Mouse (Mus musculus): ENCODE data around the gene Fcrlb. TPM values are rescaled to one million over a fixed set of nuclear protein-coding genes. Genes with fewer than 3 reads are reported as not detected.

Gene Fcrlb
- total and polyA plus RNA-seq, 2 experiments from 2014 or later: not detected

DNA sequence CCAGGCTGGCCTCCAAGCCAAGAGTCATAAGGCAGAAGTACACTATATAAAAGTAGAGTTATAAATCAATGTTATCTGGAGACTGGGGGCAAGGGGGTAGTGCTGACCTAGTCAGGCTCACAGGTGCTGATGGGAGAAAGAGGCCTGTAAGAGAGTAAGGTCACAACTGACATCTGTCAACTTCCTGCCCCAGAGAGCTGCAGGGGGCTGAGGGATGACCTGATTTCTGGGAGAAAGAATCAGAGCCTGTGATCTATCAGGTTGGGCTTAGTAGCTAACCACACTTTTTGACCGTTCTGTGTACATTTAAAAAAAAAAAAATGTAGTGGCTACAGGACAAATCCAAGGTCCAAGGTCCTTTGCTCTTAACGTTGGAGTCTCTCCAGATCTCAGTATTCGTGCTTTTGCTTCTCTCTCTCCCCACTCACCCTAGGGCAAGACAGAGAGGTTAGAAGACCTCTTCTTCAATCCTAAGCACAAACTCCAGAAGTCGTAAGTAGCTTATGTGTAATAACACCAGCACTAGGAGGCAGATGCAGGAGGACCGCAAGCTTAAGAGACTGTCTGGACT is 29.7 kb downstream of the Fcrlb start:
- H3K27ac ChIP-seq (ENCODE audit: low read depth): no peak overlapping the region
- no peak for TF ChIP-seq EP300 (IDR thresholded peaks at IDR 0.05; ENCODE audit: low read depth)
- TF ChIP-seq CTCF (IDR thresholded peaks at IDR 0.05; ENCODE audit: low read depth): no peak
- WGBS: 75% methylated on average over 5 of the region's 5 CpGs

DNA sequence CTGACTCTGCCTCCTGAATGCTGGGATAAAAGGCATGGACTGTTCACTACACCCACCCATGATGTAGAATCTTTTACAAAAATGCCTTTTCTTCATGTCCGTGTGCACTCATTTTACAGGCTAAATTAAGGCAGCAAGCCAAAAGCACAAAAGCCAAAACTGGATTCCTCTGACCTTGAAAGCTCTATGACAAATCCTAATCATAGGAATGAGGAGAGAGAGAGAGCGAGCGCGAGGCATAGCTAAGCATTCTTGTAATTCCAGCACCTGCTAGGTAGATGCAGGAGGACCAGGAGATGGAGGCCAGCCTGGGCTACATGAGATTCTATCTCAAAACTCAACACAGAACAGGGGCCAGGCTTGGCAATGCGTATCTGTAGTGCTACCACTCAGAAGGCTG is 35.8 kb downstream of the Fcrlb start:
- TF ChIP-seq CTCF (IDR thresholded peaks at IDR 0.05; ENCODE audit: low read depth) (no peak), EP300 (IDR thresholded peaks at IDR 0.05; ENCODE audit: low read depth) (no peak)
- H3K36me3 ChIP-seq (replicated peaks; ENCODE audit: control insufficient read depth, insufficient read depth, low read length): peaks cover 31% of the 10 kb centered on the region

More for the DNA sequence above, 29.7 kb downstream of the Fcrlb start:
- Histone ChIP-seq H3K36me3 (replicated peaks; ENCODE audit: control insufficient read depth, insufficient read depth, low read length) (peaks cover 15% of the 10 kb centered on the region), H3K9ac (replicated peaks; ENCODE audit: low read depth, low read length) (no peak overlapping the region), H3K27me3 (ENCODE audit: control insufficient read depth, insufficient read depth, low read length) (no peaks in the 10 kb centered on the region), H3K9me3 (replicated peaks; ENCODE audit: control insufficient read depth, low read length) (no peaks in the 10 kb centered on the region), H3K4me1 (ENCODE audit: control insufficient read depth, insufficient read depth) (peaks cover 7% of the 10 kb centered on the region), H3K4me3 (ENCODE audit: low read depth, low read length) (no peak overlapping the region), H3K4me2 (ENCODE audit: low read depth, low read length) (no peak overlapping the region)
- no peak for ATAC-seq (ENCODE audit: insufficient read depth, low read depth)
- DNase-seq (ENCODE audit: low spot score): no peak

DNA sequence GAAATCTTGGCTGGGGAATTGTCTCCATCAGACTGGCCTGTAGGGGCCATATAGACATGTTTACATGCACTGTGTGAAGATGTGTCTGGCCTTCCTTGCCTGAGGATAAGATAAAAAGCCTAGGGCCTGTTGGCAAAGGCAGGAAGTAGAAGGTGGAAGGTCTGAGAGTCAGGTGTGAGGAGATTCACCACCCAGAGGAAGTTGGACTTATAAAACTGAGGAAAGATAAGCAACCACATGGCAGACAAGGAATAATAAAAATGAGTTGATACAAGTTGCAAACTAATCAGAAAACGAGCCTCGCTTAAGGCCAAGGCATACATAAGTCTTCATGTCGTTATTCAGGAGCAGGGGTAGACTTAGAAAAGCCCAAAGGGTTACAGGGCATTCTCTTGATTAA is 37.1 kb downstream of the Fcrlb start:
- Histone ChIP-seq H3K4me1 (ENCODE audit: control insufficient read depth, insufficient read depth) (no peaks in the 10 kb centered on the region), H3K9ac (replicated peaks; ENCODE audit: low read depth, low read length) (no peak overlapping the region), H3K27ac (ENCODE audit: low read depth) (no peak overlapping the region), H3K27me3 (ENCODE audit: control insufficient read depth, insufficient read depth, low read length) (no peaks in the 10 kb centered on the region), H3K4me2 (ENCODE audit: low read depth, low read length) (no peak overlapping the region), H3K36me3 (replicated peaks; ENCODE audit: control insufficient read depth, insufficient read depth, low read length) (peaks cover 35% of the 10 kb centered on the region), H3K4me3 (ENCODE audit: low read depth, low read length) (no peak overlapping the region), H3K9me3 (replicated peaks; ENCODE audit: control insufficient read depth, low read length) (no peaks in the 10 kb centered on the region)
- WGBS: 83% methylated on average over 3 of the region's 3 CpGs
- ATAC-seq (ENCODE audit: insufficient read depth, low read depth) (no peak), DNase-seq (ENCODE audit: low spot score) (no peak)
- TF ChIP-seq CTCF (IDR thresholded peaks at IDR 0.05; ENCODE audit: low read depth): no peak
- no peak for TF ChIP-seq EP300 (IDR thresholded peaks at IDR 0.05; ENCODE audit: low read depth)

More for the DNA sequence above, 35.8 kb downstream of the Fcrlb start:
- ATAC-seq (ENCODE audit: insufficient read depth, low read depth): no peak
- no peaks in the 10 kb centered on the region for H3K9me3 ChIP-seq (replicated peaks; ENCODE audit: control insufficient read depth, low read length)
- peak overlapping the region; percentile 17; the same call in 1 of the 2 replicates for H3K27ac ChIP-seq (ENCODE audit: low read depth)
- H3K27me3 ChIP-seq (ENCODE audit: control insufficient read depth, insufficient read depth, low read length): no peaks in the 10 kb centered on the region
- H3K4me1 ChIP-seq (ENCODE audit: control insufficient read depth, insufficient read depth): no peaks in the 10 kb centered on the region
- H3K4me2 ChIP-seq (ENCODE audit: low read depth, low read length): no peak overlapping the region
- no peak overlapping the region for H3K9ac ChIP-seq (replicated peaks; ENCODE audit: low read depth, low read length)
- DNase-seq (ENCODE audit: low spot score): no peak
- H3K4me3 ChIP-seq (ENCODE audit: low read depth, low read length): no peak overlapping the region
- WGBS: 52% methylated on average over 5 of the region's 5 CpGs

DNA sequence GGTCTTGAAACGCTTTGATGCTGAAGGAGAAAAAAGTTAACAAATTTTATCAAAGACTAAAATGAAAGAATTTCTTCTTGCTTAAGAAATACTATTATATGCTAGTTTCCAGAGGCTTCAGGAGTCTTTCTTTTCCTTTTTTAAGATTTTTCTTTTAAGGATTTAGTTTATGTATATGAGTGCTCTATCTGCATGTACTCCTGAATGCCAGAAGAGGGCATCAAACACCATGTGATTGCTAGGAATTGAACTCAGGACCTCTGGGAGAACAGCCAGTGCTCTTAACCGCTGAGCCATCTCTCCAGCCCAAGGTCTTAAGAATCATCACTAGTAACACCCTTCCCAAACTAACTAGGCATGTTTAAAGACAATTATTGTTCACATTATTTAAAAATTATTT is 40.8 kb downstream of the Fcrlb start:
- ATAC-seq (ENCODE audit: insufficient read depth, low read depth) (no peak), DNase-seq (ENCODE audit: low spot score) (no peak)
- Histone ChIP-seq H3K4me2 (ENCODE audit: low read depth, low read length) (no peak overlapping the region), H3K36me3 (replicated peaks; ENCODE audit: control insufficient read depth, insufficient read depth, low read length) (peaks cover 21% of the 10 kb centered on the region), H3K4me1 (ENCODE audit: control insufficient read depth, insufficient read depth) (0 out of 2 replicates have a peak, but pooled peaks cover 2% of the 10 kb centered on the region), H3K9ac (replicated peaks; ENCODE audit: low read depth, low read length) (no peak overlapping the region), H3K27me3 (ENCODE audit: control insufficient read depth, insufficient read depth, low read length) (no peaks in the 10 kb centered on the region), H3K4me3 (ENCODE audit: low read depth, low read length) (no peak overlapping the region), H3K9me3 (replicated peaks; ENCODE audit: control insufficient read depth, low read length) (no peaks in the 10 kb centered on the region), H3K27ac (ENCODE audit: low read depth) (no peak overlapping the region)
- no peak for TF ChIP-seq EP300 (IDR thresholded peaks at IDR 0.05; ENCODE audit: low read depth)
- no peak for TF ChIP-seq CTCF (IDR thresholded peaks at IDR 0.05; ENCODE audit: low read depth)
- WGBS: 87% methylated on average over 2 of the region's 2 CpGs

DNA sequence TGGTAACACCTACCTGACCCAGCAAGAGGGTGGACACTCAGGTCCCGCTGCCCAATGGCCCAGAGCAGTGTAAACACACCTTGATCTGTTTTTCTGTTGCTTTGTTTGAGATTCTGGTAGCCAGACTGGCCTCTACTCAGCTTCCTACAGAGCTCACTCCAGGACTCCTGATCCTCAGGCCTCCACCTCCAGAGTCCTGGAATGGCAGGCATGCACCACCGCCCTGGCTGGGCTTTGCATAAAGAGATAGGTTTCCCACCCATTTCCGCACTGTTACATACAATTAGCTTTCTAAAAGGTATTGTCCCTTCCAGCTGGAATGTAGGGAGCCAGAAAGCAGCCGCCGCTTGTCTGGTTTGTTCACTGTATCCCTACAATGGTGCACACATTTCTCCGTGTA is 41.3 kb downstream of the Fcrlb start:
- Histone ChIP-seq H3K9ac (replicated peaks; ENCODE audit: low read depth, low read length) (no peak overlapping the region), H3K27me3 (ENCODE audit: control insufficient read depth, insufficient read depth, low read length) (no peaks in the 10 kb centered on the region), H3K9me3 (replicated peaks; ENCODE audit: control insufficient read depth, low read length) (no peaks in the 10 kb centered on the region), H3K4me3 (ENCODE audit: low read depth, low read length) (no peak overlapping the region), H3K4me2 (ENCODE audit: low read depth, low read length) (no peak overlapping the region), H3K27ac (ENCODE audit: low read depth) (no peak overlapping the region), H3K36me3 (replicated peaks; ENCODE audit: control insufficient read depth, insufficient read depth, low read length) (peaks cover 21% of the 10 kb centered on the region), H3K4me1 (ENCODE audit: control insufficient read depth, insufficient read depth) (peaks cover 7% of the 10 kb centered on the region; the same call in 1 of the 2 replicates)
- ATAC-seq (ENCODE audit: insufficient read depth, low read depth) (no peak), DNase-seq (ENCODE audit: low spot score) (no peak)
- TF ChIP-seq EP300 (IDR thresholded peaks at IDR 0.05; ENCODE audit: low read depth) (no peak), CTCF (IDR thresholded peaks at IDR 0.05; ENCODE audit: low read depth) (no peak)
- 86% methylated on average over 6 of the region's 6 CpGs for WGBS

DNA sequence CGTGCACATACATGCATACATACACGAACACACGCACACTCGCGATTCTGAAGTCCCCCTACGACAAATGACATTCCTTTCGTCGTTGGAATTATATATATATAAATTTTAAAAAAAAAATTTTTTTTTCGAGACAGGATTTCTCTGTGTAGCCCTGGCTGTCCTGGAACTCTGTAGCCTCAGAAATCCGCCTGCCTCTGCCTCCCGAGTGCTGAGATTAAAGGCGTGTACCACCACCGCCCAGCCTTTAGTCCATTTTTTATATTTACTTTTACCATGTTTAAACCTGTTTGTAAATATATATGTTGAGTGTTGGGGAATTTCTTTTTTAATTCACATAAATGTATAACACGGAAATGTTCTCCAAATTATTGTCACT is 43.8 kb downstream of the Fcrlb start:
- Histone ChIP-seq H3K27ac (ENCODE audit: low read depth) (no peak overlapping the region), H3K36me3 (replicated peaks; ENCODE audit: control insufficient read depth, insufficient read depth, low read length) (peaks cover 12% of the 10 kb centered on the region), H3K4me1 (ENCODE audit: control insufficient read depth, insufficient read depth) (peaks cover 14% of the 10 kb centered on the region), H3K9ac (replicated peaks; ENCODE audit: low read depth, low read length) (peak overlapping the region; percentile 88), H3K4me2 (ENCODE audit: low read depth, low read length) (peak overlapping the region; percentile 90), H3K4me3 (ENCODE audit: low read depth, low read length) (peak overlapping the region; percentile 76), H3K27me3 (ENCODE audit: control insufficient read depth, insufficient read depth, low read length) (no peaks in the 10 kb centered on the region), H3K9me3 (replicated peaks; ENCODE audit: control insufficient read depth, low read length) (no peaks in the 10 kb centered on the region)
- DNase-seq (ENCODE audit: low spot score): no peak
- no peak for TF ChIP-seq CTCF (IDR thresholded peaks at IDR 0.05; ENCODE audit: low read depth)
- TF ChIP-seq EP300 (IDR thresholded peaks at IDR 0.05; ENCODE audit: low read depth): no peak
- 13% methylated on average over 14 of the region's 14 CpGs for WGBS
- ATAC-seq (ENCODE audit: insufficient read depth, low read depth): no peak

Measured in heart, postnatal 0 days (tissue).